Mouse (Mus musculus) hindbrain, embryonic 12.5 days (tissue): ENCODE data around the gene Zp3. TPM values are rescaled to one million over a fixed set of nuclear protein-coding genes. Genes with fewer than 3 reads are reported as not detected.

Source experiments
- polyA plus RNA-seq: library from polyadenylated mRNA; unstranded; fragments of >200 nt; fragmentation: Nextera tagmentation; extraction: Ambion mirVana; gene quantifications from 2 replicates; pipeline ENCODE4 v1.2.1, GENCODE M21; 2016

Gene Zp3
- polyA plus RNA-seq, 1 experiment from 2014 or later: 0.32 TPM

Other genes with a start within 250 kb of the Zp3 start
- gene Tmem120a, start 235.7 kb upstream of the Zp3 start, polyA plus RNA-seq: 61.0 and 65.0 TPM in 2 replicates
- 0.68 TPM in 1 of 2 replicates, not detected in the other for gene Styxl1, start 201.7 kb upstream of the Zp3 start, polyA plus RNA-seq
- gene Mdh2, start 201.6 kb upstream of the Zp3 start, polyA plus RNA-seq: 530 and 539 TPM in 2 replicates
- 63.6 and 63.8 TPM in 2 replicates for gene Srrm3, start 173.2 kb upstream of the Zp3 start, polyA plus RNA-seq
- gene Hspb1, start 92.2 kb upstream of the Zp3 start, polyA plus RNA-seq: 23.9 and 34.1 TPM in 2 replicates
- gene Ywhag, start 45.5 kb upstream of the Zp3 start, polyA plus RNA-seq: 469 and 505 TPM in 2 replicates
- gene Ssc4d, start 5.6 kb upstream of the Zp3 start, polyA plus RNA-seq: 1.7 and 3.7 TPM in 2 replicates
- 31.4 and 34.5 TPM in 2 replicates for gene Dtx2, start 14.7 kb downstream of the Zp3 start, polyA plus RNA-seq
- gene Upk3b, start 58.4 kb downstream of the Zp3 start, polyA plus RNA-seq: 0.05 TPM in 1 of 2 replicates, not detected in the other
- gene Upk3bl, start 74.4 kb downstream of the Zp3 start, polyA plus RNA-seq: 1.5 and 2.0 TPM in 2 replicates
- 12.5 and 13.1 TPM in 2 replicates for gene Rasa4, start 103.8 kb downstream of the Zp3 start, polyA plus RNA-seq
- gene Polr2j, start 136.5 kb downstream of the Zp3 start, polyA plus RNA-seq: 187 and 217 TPM in 2 replicates
- 34.5 and 36.6 TPM in 2 replicates for gene Lrwd1, start 156.0 kb downstream of the Zp3 start, polyA plus RNA-seq
- 23.0 and 23.3 TPM in 2 replicates for gene Alkbh4, start 156.0 kb downstream of the Zp3 start, polyA plus RNA-seq
- gene Orai2, start 190.6 kb downstream of the Zp3 start, polyA plus RNA-seq: 19.0 and 21.3 TPM in 2 replicates
- 62.9 and 71.2 TPM in 2 replicates for gene Prkrip1, start 218.9 kb downstream of the Zp3 start, polyA plus RNA-seq